Mouse (Mus musculus) kidney, adult 2 months (tissue): ENCODE results near the gene Cops2. TPM values are rescaled to one million over a fixed set of nuclear protein-coding genes. Genes with fewer than 3 reads are reported as not detected.

Experiments
- DNase-seq: peaks from one replicate; pipeline ENCODE4 v3.0.0; 2021
- H3K27ac ChIP-seq: fragments of 200-500 bp; 2 replicates; pipeline ENCODE4 v1.5.1; 2012; ENCODE audit warnings: low read depth, low read length, control low read depth, inconsistent platforms; ENCODE audit not compliant: insufficient read depth
- H3K27me3 ChIP-seq: fragments of 200-500 bp; replicated peaks from 2 replicates; pipeline ENCODE4 v1.6.1; 2012; ENCODE audit warnings: mild to moderate bottlenecking, moderate library complexity, low read length, inconsistent platforms; ENCODE audit not compliant: control insufficient read depth, insufficient read depth
- H3K36me3 ChIP-seq: fragments of 200-500 bp; 2 replicates; pipeline ENCODE4 v1.6.1; 2012; ENCODE audit warnings: mild to moderate bottlenecking, moderate library complexity, low read length, inconsistent platforms; ENCODE audit not compliant: control insufficient read depth, insufficient read depth
- H3K4me1 ChIP-seq: fragments of 200-500 bp; 2 replicates; pipeline ENCODE4 v1.6.1; 2011; ENCODE audit warnings: low read length; ENCODE audit not compliant: control insufficient read depth, insufficient read depth
- H3K4me3 ChIP-seq: fragments of 200-500 bp; 2 replicates; pipeline ENCODE4 v1.5.1; 2011; ENCODE audit warnings: mild to moderate bottlenecking, low read depth, low read length, control low read depth; ENCODE audit not compliant: insufficient read depth
- CTCF ChIP-seq: fragments of 200-500 bp; conservative IDR thresholded peaks from 2 replicates; pipeline ENCODE4 v1.5.1; 2011; ENCODE audit warnings: low read depth, mild to moderate bottlenecking, control low read depth, low read length, moderate library complexity, mixed read lengths; ENCODE audit not compliant: insufficient read depth, insufficient read length
- POLR2A ChIP-seq: fragments of 200-500 bp; IDR thresholded peaks from one replicate; pipeline ENCODE4 v1.6.1; 2011; ENCODE audit warnings: low read depth, low read length, control low read depth
- WGBS: fragments of 180-500 bp; shearing (Covaris S2); methylation state at CpG from one replicate; pipeline ENCODE4 v1.1.7; 2018; 5-methylcytosine and 5-hydroxymethylcytosine counted together
- polyA plus RNA-seq: library from polyadenylated mRNA; depleted of rRNA; stranded (reverse); fragments of >200 nt; gene quantifications from 2 replicates; pipeline ENCODE4 v1.2.3, GENCODE M21; 2012

Gene Cops2
- polyA plus RNA-seq, 1 experiment: 17.7 TPM

- Histone ChIP-seq H3K27me3 (no peaks in the 10 kb centered on the region), H3K4me1 (no peaks in the 10 kb centered on the region), H3K4me3 (no peak overlapping the region), H3K36me3 (peaks cover 3% of the 10 kb centered on the region; the same call in 1 of the 2 replicates), H3K27ac (no peak overlapping the region)
- WGBS: 69% methylated on average over 4 of the region's 4 CpGs
- TF ChIP-seq POLR2A (no peak), CTCF (no peak)
- DNase-seq: no peak
These were observed 32.7 kb downstream of the Cops2 start for GRCm38 (mm10) chr2:125826201-125826600.

- Histone ChIP-seq H3K36me3 (no peaks in the 10 kb centered on the region), H3K27ac (no peak overlapping the region), H3K4me3 (no peak overlapping the region), H3K4me1 (no peaks in the 10 kb centered on the region), H3K27me3 (no peaks in the 10 kb centered on the region)
- no peak for DNase-seq
- no peak for TF ChIP-seq POLR2A
- TF ChIP-seq CTCF: no peak
- WGBS: 84% methylated on average over 4 of the region's 4 CpGs
These were observed 38.5 kb downstream of the Cops2 start for GRCm38 (mm10) chr2:125820397-125820796.

- no peak overlapping the region for H3K27ac ChIP-seq
- DNase-seq: no peak
- H3K27me3 ChIP-seq: no peaks in the 10 kb centered on the region
- H3K4me1 ChIP-seq: no peaks in the 10 kb centered on the region
- no peak for TF ChIP-seq CTCF
- no peak for TF ChIP-seq POLR2A
- 63% methylated on average over 9 of the region's 9 CpGs for WGBS
- no peaks in the 10 kb centered on the region for H3K36me3 ChIP-seq
- no peak overlapping the region for H3K4me3 ChIP-seq
These were observed 44.9 kb downstream of the Cops2 start for GRCm38 (mm10) chr2:125813972-125814595.

GRCm38 (mm10) chr2:125811332-125811731 lies 47.6 kb downstream of the Cops2 start:
- Histone ChIP-seq H3K27me3 (no peaks in the 10 kb centered on the region), H3K36me3 (no peaks in the 10 kb centered on the region), H3K4me1 (no peaks in the 10 kb centered on the region), H3K4me3 (no peak overlapping the region), H3K27ac (no peak overlapping the region)
- DNase-seq: no peak
- no peak for TF ChIP-seq CTCF
- no peak for TF ChIP-seq POLR2A
- WGBS: 87% methylated on average over 2 of the region's 2 CpGs

- no peak overlapping the region for H3K27ac ChIP-seq
- no peaks in the 10 kb centered on the region for H3K36me3 ChIP-seq
- no peak for DNase-seq
- 80% methylated on average over 7 of the region's 7 CpGs for WGBS
- no peak overlapping the region for H3K4me3 ChIP-seq
- no peaks in the 10 kb centered on the region for H3K4me1 ChIP-seq
- no peaks in the 10 kb centered on the region for H3K27me3 ChIP-seq
- TF ChIP-seq CTCF (no peak), POLR2A (no peak)
These were observed 49.4 kb downstream of the Cops2 start for GRCm38 (mm10) chr2:125809551-125809950.

- H3K27ac ChIP-seq: no peak overlapping the region
- WGBS: 49% methylated on average over 1 of the region's 1 CpGs
- TF ChIP-seq POLR2A (no peak), CTCF (no peak)
These were observed 53.1 kb downstream of the Cops2 start for GRCm38 (mm10) chr2:125805826-125806225.

GRCm38 (mm10) chr2:125801947-125802346 lies 57.0 kb downstream of the Cops2 start:
- Histone ChIP-seq H3K4me3 (no peak overlapping the region), H3K27me3 (no peaks in the 10 kb centered on the region), H3K27ac (no peak overlapping the region), H3K4me1 (no peaks in the 10 kb centered on the region), H3K36me3 (no peaks in the 10 kb centered on the region)
- WGBS: 81% methylated on average over 4 of the region's 4 CpGs
- TF ChIP-seq CTCF (no peak), POLR2A (no peak)
- DNase-seq: no peak

More at GRCm38 (mm10) chr2:125805826-125806225, 53.1 kb downstream of the Cops2 start:
- H3K36me3 ChIP-seq: no peaks in the 10 kb centered on the region
- no peak overlapping the region for H3K4me3 ChIP-seq
- H3K27me3 ChIP-seq: no peaks in the 10 kb centered on the region
- no peak for DNase-seq
- H3K4me1 ChIP-seq: no peaks in the 10 kb centered on the region

GRCm38 (mm10) chr2:125801038-125801437 lies 57.9 kb downstream of the Cops2 start:
- Histone ChIP-seq H3K27ac (no peak overlapping the region), H3K36me3 (no peaks in the 10 kb centered on the region), H3K4me1 (no peaks in the 10 kb centered on the region), H3K27me3 (no peaks in the 10 kb centered on the region), H3K4me3 (no peak overlapping the region)
- DNase-seq: no peak
- TF ChIP-seq POLR2A: no peak
- no peak for TF ChIP-seq CTCF
- 46% methylated on average over 8 of the region's 8 CpGs for WGBS
